ENCODE assay signal across 8 mouse cellular contexts in genomic region chr2:92486403-92486802, GRCm38 (mm10). TPM values are rescaled to one million over a fixed set of nuclear protein-coding genes. Genes with fewer than 3 reads are reported as not detected.
DNase-seq lines count a peak whose midpoint lies in the region; ATAC-seq and TF ChIP-seq lines count a peak whose summit lies in the region.

No protein-coding gene starts in this region.

- peak; percentile 66 for DNase-seq in ovary, postnatal 10 days (ENCODE audit: low spot score)
- no peak for DNase-seq in ovary, adult 18-20 months (ENCODE audit: low spot score)
- DNase-seq in embryonic facial prominence, embryonic 11.5 days (ENCODE audit: low spot score), result peak; percentile 90
- DNase-seq in heart, adult 2 months, result peak; percentile 80 to 87
- DNase-seq in kidney, adult 2 months, result peak; percentile 79
- DNase-seq in midbrain, embryonic 14.5 days, result peak; percentile 91
- peak; percentile 55 to 82 for DNase-seq in spleen, adult 2 months (ENCODE audit: low read depth in 1 of 2, low spot score in 2 of 2)

- peak; percentile 89 for TF ChIP-seq CTCF in heart, adult 2 months (IDR thresholded peaks at IDR 0.05)
- TF ChIP-seq CTCF in kidney, adult 2 months (conservative IDR thresholded peaks at IDR 0.05; ENCODE audit: insufficient read depth, insufficient read length, low read depth, low read length), result peak; percentile 89
- TF ChIP-seq CTCF in spleen, adult 2 months (IDR thresholded peaks at IDR 0.05; ENCODE audit: extremely low read depth, insufficient read depth, insufficient read length, insufficient replicate concordance), result peak; percentile 86; the same call in 1 of the 2 replicates

- no peak overlapping the region for H3K4me3 ChIP-seq in embryonic facial prominence, embryonic 11.5 days (ENCODE audit: low read depth, low read length)
- no peak overlapping the region for H3K4me3 ChIP-seq in heart, adult 2 months
- no peak overlapping the region for H3K4me3 ChIP-seq in kidney, adult 2 months (ENCODE audit: insufficient read depth, low read depth, low read length)
- H3K4me3 ChIP-seq in limb, embryonic 12.5 days (replicated peaks), result no peak overlapping the region
- H3K4me3 ChIP-seq in midbrain, embryonic 14.5 days (replicated peaks; ENCODE audit: low read depth, low read length), result no peak overlapping the region
- no peak overlapping the region for H3K4me3 ChIP-seq in spleen, adult 2 months (ENCODE audit: extremely low read depth, insufficient read depth, insufficient read length)

- intact Hi-C loops in heart, adult 2 months (cut with DNase I), result loop anchor here (1.0 to 5.0 kb wide), 6 partner anchors 40 to 354 kb away; no protein-coding TSS in a partner anchor

- H3K27me3 ChIP-seq in embryonic facial prominence, embryonic 11.5 days (ENCODE audit: control insufficient read depth, insufficient read depth, low read length), result peaks cover 21% of the 10 kb centered on the region
- H3K27me3 ChIP-seq in heart, adult 2 months (ENCODE audit: control insufficient read depth, insufficient read depth, low read length), result no peaks in the 10 kb centered on the region; the same call in 1 of the 2 replicates
- H3K27me3 ChIP-seq in kidney, adult 2 months (replicated peaks; ENCODE audit: control insufficient read depth, insufficient read depth, low read length), result no peaks in the 10 kb centered on the region
- peaks cover 54% of the 10 kb centered on the region for H3K27me3 ChIP-seq in limb, embryonic 12.5 days
- peaks cover 18% of the 10 kb centered on the region; the same call in 1 of the 2 replicates for H3K27me3 ChIP-seq in midbrain, embryonic 14.5 days (ENCODE audit: control insufficient read depth, insufficient read depth, low read length)
- H3K27me3 ChIP-seq in spleen, adult 2 months (ENCODE audit: control insufficient read depth, insufficient read depth, low read length), result no peaks in the 10 kb centered on the region

- H3K36me3 ChIP-seq in embryonic facial prominence, embryonic 11.5 days (replicated peaks; ENCODE audit: control insufficient read depth, insufficient read depth, low read depth, low read length), result no peaks in the 10 kb centered on the region
- no peaks in the 10 kb centered on the region for H3K36me3 ChIP-seq in heart, adult 2 months (ENCODE audit: control insufficient read depth, insufficient read depth, low read length)
- no peaks in the 10 kb centered on the region for H3K36me3 ChIP-seq in kidney, adult 2 months (ENCODE audit: control insufficient read depth, insufficient read depth, low read length)
- H3K36me3 ChIP-seq in limb, embryonic 12.5 days, result no peaks in the 10 kb centered on the region
- H3K36me3 ChIP-seq in midbrain, embryonic 14.5 days (ENCODE audit: control insufficient read depth, insufficient read depth, low read length), result no peaks in the 10 kb centered on the region
- no peaks in the 10 kb centered on the region for H3K36me3 ChIP-seq in spleen, adult 2 months (ENCODE audit: control insufficient read depth, insufficient read depth, low read length)

- peak; percentile 45; the same call in 1 of the 2 replicates for TF ChIP-seq EP300 in heart, adult 2 months (IDR thresholded peaks at IDR 0.05; ENCODE audit: insufficient read depth, low read depth, low read length)

- H3K4me1 ChIP-seq in embryonic facial prominence, embryonic 11.5 days (ENCODE audit: control insufficient read depth, insufficient read depth, low read length), result no peaks in the 10 kb centered on the region
- peaks cover 3% of the 10 kb centered on the region; the same call in 1 of the 2 replicates for H3K4me1 ChIP-seq in heart, adult 2 months (ENCODE audit: control insufficient read depth, insufficient read depth, low read length)
- no peaks in the 10 kb centered on the region; the same call in 1 of the 2 replicates for H3K4me1 ChIP-seq in kidney, adult 2 months (ENCODE audit: control insufficient read depth, insufficient read depth, low read length)
- H3K4me1 ChIP-seq in limb, embryonic 12.5 days (replicated peaks), result peaks cover 15% of the 10 kb centered on the region
- H3K4me1 ChIP-seq in midbrain, embryonic 14.5 days (ENCODE audit: control insufficient read depth, insufficient read depth, low read length), result no peaks in the 10 kb centered on the region
- peaks cover 4% of the 10 kb centered on the region; the same call in 1 of the 2 replicates for H3K4me1 ChIP-seq in spleen, adult 2 months (ENCODE audit: control insufficient read depth, insufficient read depth, insufficient read length)

- TF ChIP-seq POLR2A in heart, adult 2 months (IDR thresholded peaks at IDR 0.05; ENCODE audit: insufficient read depth, low read depth, low read length), result no peak
- TF ChIP-seq POLR2A in kidney, adult 2 months (IDR thresholded peaks at IDR 0.05; ENCODE audit: low read depth, low read length), result no peak
- no peak for TF ChIP-seq POLR2A in spleen, adult 2 months (IDR thresholded peaks at IDR 0.05; ENCODE audit: low read depth, low read length)

- no peak overlapping the region for H3K9ac ChIP-seq in embryonic facial prominence, embryonic 11.5 days (replicated peaks; ENCODE audit: low read length)
- no peak overlapping the region for H3K9ac ChIP-seq in heart, adult 2 months (ENCODE audit: low read depth, low read length)
- H3K9ac ChIP-seq in limb, embryonic 12.5 days (replicated peaks), result no peak overlapping the region
- H3K9ac ChIP-seq in midbrain, embryonic 14.5 days (replicated peaks; ENCODE audit: low read length), result no peak overlapping the region

- no peaks in the 10 kb centered on the region for H3K9me3 ChIP-seq in embryonic facial prominence, embryonic 11.5 days (replicated peaks; ENCODE audit: control insufficient read depth, low read length)
- no peaks in the 10 kb centered on the region for H3K9me3 ChIP-seq in limb, embryonic 12.5 days
- H3K9me3 ChIP-seq in midbrain, embryonic 14.5 days (ENCODE audit: control insufficient read depth, low read length), result no peaks in the 10 kb centered on the region

- no peaks in the 10 kb centered on the region for H3K79me2 ChIP-seq in heart, adult 2 months (replicated peaks; ENCODE audit: control insufficient read depth, insufficient read depth, low read length)

- H3K4me2 ChIP-seq in embryonic facial prominence, embryonic 11.5 days (ENCODE audit: low read depth, low read length), result peak overlapping the region; percentile 21; the same call in 1 of the 2 replicates
- peak overlapping the region; percentile 45 for H3K4me2 ChIP-seq in limb, embryonic 12.5 days
- H3K4me2 ChIP-seq in midbrain, embryonic 14.5 days (ENCODE audit: low read length), result peak overlapping the region; percentile 20

- 2% methylated on average over 11 of the region's 11 CpGs for WGBS in embryonic facial prominence, embryonic 11.5 days
- 1% methylated on average over 11 of the region's 11 CpGs for WGBS in heart, adult 2 months
- 2% methylated on average over 11 of the region's 11 CpGs for WGBS in kidney, adult 2 months
- 1% methylated on average over 11 of the region's 11 CpGs for WGBS in limb, embryonic 12.5 days
- 2% methylated on average over 11 of the region's 11 CpGs for WGBS in midbrain, embryonic 14.5 days
- 4% methylated on average over 11 of the region's 11 CpGs for WGBS in spleen, adult 2 months

- no peak overlapping the region for H3K27ac ChIP-seq in embryonic facial prominence, embryonic 11.5 days (replicated peaks; ENCODE audit: low read depth, low read length)
- H3K27ac ChIP-seq in heart, adult 2 months, result no peak overlapping the region
- H3K27ac ChIP-seq in kidney, adult 2 months (ENCODE audit: insufficient read depth, low read depth, low read length), result no peak overlapping the region
- H3K27ac ChIP-seq in limb, embryonic 12.5 days, result no peak overlapping the region
- no peak overlapping the region for H3K27ac ChIP-seq in midbrain, embryonic 14.5 days (replicated peaks; ENCODE audit: low read depth, low read length)
- no peak overlapping the region for H3K27ac ChIP-seq in spleen, adult 2 months (ENCODE audit: insufficient read depth, low read length)

- no peak for ATAC-seq in embryonic facial prominence, embryonic 11.5 days (replicated peaks; ENCODE audit: insufficient number of reproducible peaks, low FRiP score, low TSS enrichment, low read depth)
- ATAC-seq in limb, embryonic 12.5 days (ENCODE audit: insufficient number of reproducible peaks, insufficient read depth, low FRiP score, low TSS enrichment, low read depth), result no peak
- ATAC-seq in midbrain, embryonic 14.5 days (ENCODE audit: low FRiP score, low TSS enrichment), result peak; percentile 53; the same call in 1 of the 2 replicates

RNA-seq across cellular contexts. Expression of gene Slc35c1, which starts 26.1 kb away (rescaled TPM):
- polyA plus RNA-seq in embryonic facial prominence, embryonic 11.5 days (2014; fragmentation: Nextera tagmentation; extraction: Ambion mirVana), result 6.1 and 8.5 TPM in 2 replicates
- total RNA-seq in heart, adult 2 months (2021), result 1 to 10 TPM; 5.6 to 6.2 TPM
- 10.9 and 12.9 TPM in 2 replicates for polyA plus RNA-seq in heart, adult 2 months (2012; rRNA removed)
- 29.6 and 35.4 TPM in 2 replicates for polyA plus RNA-seq in kidney, adult 2 months (2012; rRNA removed)
- polyA plus RNA-seq in limb, embryonic 12.5 days (2016; fragmentation: Nextera tagmentation; extraction: Ambion mirVana), result 7.2 and 9.1 TPM in 2 replicates
- polyA plus RNA-seq in midbrain, embryonic 14.5 days (2014; fragmentation: Nextera tagmentation; extraction: Ambion mirVana), result 8.6 and 11.9 TPM in 2 replicates
- polyA plus RNA-seq in spleen, adult 2 months (2012; rRNA removed), result 63.3 and 86.6 TPM in 2 replicates

RNA-seq across cellular contexts. Expression of gene Cry2, which starts 52.6 kb away (rescaled TPM):
- 12.6 and 13.7 TPM in 2 replicates for polyA plus RNA-seq in embryonic facial prominence, embryonic 11.5 days (2014; fragmentation: Nextera tagmentation; extraction: Ambion mirVana)
- 10 to 100 TPM; 12.7 to 29.3 TPM for total RNA-seq in heart, adult 2 months (2021)
- polyA plus RNA-seq in heart, adult 2 months (2012; rRNA removed), result 19.1 and 24.5 TPM in 2 replicates
- 13.5 and 15.3 TPM in 2 replicates for polyA plus RNA-seq in kidney, adult 2 months (2012; rRNA removed)
- polyA plus RNA-seq in limb, embryonic 12.5 days (2016; fragmentation: Nextera tagmentation; extraction: Ambion mirVana), result 27.1 TPM in 2 replicates
- 33.3 and 33.9 TPM in 2 replicates for polyA plus RNA-seq in midbrain, embryonic 14.5 days (2014; fragmentation: Nextera tagmentation; extraction: Ambion mirVana)
- polyA plus RNA-seq in spleen, adult 2 months (2012; rRNA removed), result 8.4 and 9.4 TPM in 2 replicates
